Mouse (Mus musculus): ENCODE measurements around the gene Myh14.
A peak's percentile ranks its signal among the peaks of the same experiment; 100 is the strongest.

GRCm38 (mm10) chr7:44649990-44650389 is 20.7 kb downstream of the Myh14 start:
- TF ChIP-seq CTCF (IDR thresholded peaks at IDR 0.05; ENCODE audit: borderline replicate concordance, insufficient read depth, low read depth, low read length) (peak; percentile 96), POLR2A (IDR thresholded peaks at IDR 0.05; ENCODE audit: borderline replicate concordance, insufficient read depth, low read length) (no peak)
